Mouse (Mus musculus): Measurements from ENCODE around the gene Tec.

- TF ChIP-seq CTCF (IDR thresholded peaks at IDR 0.05; ENCODE audit: borderline replicate concordance, extremely low read depth, insufficient read depth, insufficient read length), result no peak
- TF ChIP-seq POLR2A (IDR thresholded peaks at IDR 0.05; ENCODE audit: borderline replicate concordance, extremely low read depth, insufficient read depth, insufficient read length, poor library complexity, severe bottlenecking), result no peak
These were observed 120.9 kb downstream of the Tec start for GRCm38 (mm10) chr5:72747384-72747783.
